Mouse (Mus musculus) testis, adult 2 months (tissue): ENCODE measurements around the gene Camta1. TPM values are rescaled to one million over a fixed set of nuclear protein-coding genes. Genes with fewer than 3 reads are reported as not detected.

Experiments
- H3K27ac ChIP-seq: fragments of 200-500 bp; 2 replicates; pipeline ENCODE4 v1.5.1; 2012; ENCODE audit warnings: low read depth, low read length; ENCODE audit not compliant: control insufficient read depth, insufficient read depth
- H3K27me3 ChIP-seq: fragments of 200-500 bp; 2 replicates; pipeline ENCODE4 v1.6.1; 2012; ENCODE audit warnings: mild to moderate bottlenecking, low read length, moderate library complexity; ENCODE audit not compliant: control insufficient read depth, insufficient read depth
- H3K36me3 ChIP-seq: fragments of 200-500 bp; 2 replicates; pipeline ENCODE4 v1.6.1; 2012; ENCODE audit warnings: mild to moderate bottlenecking, low read length; ENCODE audit not compliant: control insufficient read depth, insufficient read depth
- H3K4me1 ChIP-seq: fragments of 200-500 bp; 2 replicates; pipeline ENCODE4 v1.6.1; 2012; ENCODE audit warnings: low read length; ENCODE audit not compliant: control insufficient read depth, insufficient read depth
- H3K4me3 ChIP-seq: fragments of 200-500 bp; 2 replicates; pipeline ENCODE4 v1.5.1; 2012; ENCODE audit warnings: low read depth, mild to moderate bottlenecking, low read length, moderate library complexity, mixed read lengths; ENCODE audit not compliant: control insufficient read depth
- CTCF ChIP-seq: fragments of 200-500 bp; IDR thresholded peaks from 2 replicates; pipeline ENCODE4 v1.5.1; 2012; ENCODE audit warnings: low read depth, mild to moderate bottlenecking, inconsistent platforms, low read length, moderate library complexity; ENCODE audit not compliant: control insufficient read depth, insufficient read depth, insufficient replicate concordance
- POLR2A ChIP-seq: fragments of 200-500 bp; IDR thresholded peaks from 2 replicates; pipeline ENCODE4 v1.6.1; 2012; ENCODE audit warnings: low read depth, mild to moderate bottlenecking, inconsistent platforms, low read length, moderate library complexity; ENCODE audit not compliant: control insufficient read depth
- polyA plus RNA-seq: library from polyadenylated mRNA; depleted of rRNA; stranded (reverse); fragments of >200 nt; gene quantifications from 2 replicates; pipeline ENCODE4 v1.2.3, GENCODE M21; 2012

Gene Camta1
- polyA plus RNA-seq, 1 experiment, result 15.4 TPM

- Histone ChIP-seq H3K27me3 (no peaks in the 10 kb centered on the region), H3K36me3 (no peaks in the 10 kb centered on the region), H3K4me3 (no peak overlapping the region), H3K4me1 (peaks cover 13% of the 10 kb centered on the region), H3K27ac (no peak overlapping the region)
- TF ChIP-seq CTCF, result no peak
- no peak for TF ChIP-seq POLR2A
These were observed 714.1 kb downstream of the Camta1 start for GRCm38 (mm10) chr4:151147541-151147940.

- no peaks in the 10 kb centered on the region for H3K27me3 ChIP-seq
- TF ChIP-seq CTCF, result no peak
- no peak for TF ChIP-seq POLR2A
- no peaks in the 10 kb centered on the region for H3K36me3 ChIP-seq
- peaks cover 15% of the 10 kb centered on the region for H3K4me1 ChIP-seq
- H3K4me3 ChIP-seq, result peak overlapping the region; percentile 64
- no peak overlapping the region for H3K27ac ChIP-seq
These were observed 717.6 kb downstream of the Camta1 start for GRCm38 (mm10) chr4:151144121-151144520.

- H3K4me3 ChIP-seq, result no peak overlapping the region
- TF ChIP-seq CTCF (peak; percentile 88), POLR2A (0 out of 2 replicates have a peak, but pooled peaks have one; percentile 3)
- H3K27ac ChIP-seq, result no peak overlapping the region
- peaks cover 22% of the 10 kb centered on the region for H3K4me1 ChIP-seq
- H3K36me3 ChIP-seq, result no peaks in the 10 kb centered on the region
- no peaks in the 10 kb centered on the region for H3K27me3 ChIP-seq
These were observed 720.3 kb downstream of the Camta1 start for GRCm38 (mm10) chr4:151141196-151141880.

- peaks cover 25% of the 10 kb centered on the region for H3K4me1 ChIP-seq
- H3K36me3 ChIP-seq, result no peaks in the 10 kb centered on the region
- TF ChIP-seq CTCF, result no peak
- no peak for TF ChIP-seq POLR2A
- no peaks in the 10 kb centered on the region for H3K27me3 ChIP-seq
- H3K27ac ChIP-seq, result no peak overlapping the region
- H3K4me3 ChIP-seq, result no peak overlapping the region
These were observed 721.2 kb downstream of the Camta1 start for GRCm38 (mm10) chr4:151140368-151140982.

GRCm38 (mm10) chr4:151139053-151139840 is 722.4 kb downstream of the Camta1 start:
- Histone ChIP-seq H3K4me3 (no peak overlapping the region), H3K27ac (no peak overlapping the region), H3K36me3 (no peaks in the 10 kb centered on the region), H3K4me1 (peaks cover 15% of the 10 kb centered on the region), H3K27me3 (no peaks in the 10 kb centered on the region)
- no peak for TF ChIP-seq POLR2A
- peak; percentile 73; the same call in 1 of the 2 replicates for TF ChIP-seq CTCF

- no peaks in the 10 kb centered on the region for H3K27me3 ChIP-seq
- TF ChIP-seq POLR2A (no peak), CTCF (no peak)
- no peak overlapping the region for H3K27ac ChIP-seq
- H3K36me3 ChIP-seq, result no peaks in the 10 kb centered on the region
- no peak overlapping the region for H3K4me3 ChIP-seq
- H3K4me1 ChIP-seq, result peaks cover 12% of the 10 kb centered on the region
These were observed 723.1 kb downstream of the Camta1 start for GRCm38 (mm10) chr4:151138586-151138985.

- peaks cover 12% of the 10 kb centered on the region for H3K4me1 ChIP-seq
- H3K27ac ChIP-seq, result no peak overlapping the region
- H3K27me3 ChIP-seq, result no peaks in the 10 kb centered on the region
- H3K4me3 ChIP-seq, result no peak overlapping the region
- TF ChIP-seq POLR2A (no peak), CTCF (no peak)
- no peaks in the 10 kb centered on the region for H3K36me3 ChIP-seq
These were observed 723.5 kb downstream of the Camta1 start for GRCm38 (mm10) chr4:151138135-151138534.
